Mouse (Mus musculus) WW6 (cell line): ENCODE data around the gene Cnot11.

Source experiments
- DNase-seq: peaks from one replicate; pipeline ENCODE4 v3.0.0-alpha.2; 2013; ENCODE audit warnings: low read depth, low spot score

Cnot11 gene

GRCm38 (mm10) chr1:39534831-39535230 lies at the start of gene Cnot11:
TSS of gene Cnot11 (plus strand) at chr1:39534992.
- no peak for DNase-seq

- no peak for DNase-seq
These were observed 47.4 kb upstream of the Cnot11 start for GRCm38 (mm10) chr1:39487370-39487769.

- DNase-seq, result no peak
These were observed 41.6 kb upstream of the Cnot11 start for GRCm38 (mm10) chr1:39493165-39493564.

- no peak for DNase-seq
These were observed 41.1 kb upstream of the Cnot11 start for GRCm38 (mm10) chr1:39493664-39494063.

GRCm38 (mm10) chr1:39496995-39497394 lies 37.8 kb upstream of the Cnot11 start:
- no peak for DNase-seq

- DNase-seq, result no peak
These were observed 37.0 kb upstream of the Cnot11 start for GRCm38 (mm10) chr1:39497748-39498147.

GRCm38 (mm10) chr1:39499485-39499941 lies 35.3 kb upstream of the Cnot11 start:
- no peak for DNase-seq

- DNase-seq, result no peak
These were observed 31.8 kb upstream of the Cnot11 start for GRCm38 (mm10) chr1:39502817-39503633.

- DNase-seq, result no peak
These were observed 30.5 kb upstream of the Cnot11 start for GRCm38 (mm10) chr1:39504261-39504660.

GRCm38 (mm10) chr1:39505600-39505999 lies 29.2 kb upstream of the Cnot11 start:
- no peak for DNase-seq

- DNase-seq, result no peak
These were observed 23.0 kb upstream of the Cnot11 start for GRCm38 (mm10) chr1:39511775-39512174.

GRCm38 (mm10) chr1:39512183-39512582 lies 22.6 kb upstream of the Cnot11 start:
- DNase-seq, result no peak

- DNase-seq, result no peak
These were observed 19.3 kb upstream of the Cnot11 start for GRCm38 (mm10) chr1:39515303-39515991.

- DNase-seq, result no peak
These were observed 13.5 kb upstream of the Cnot11 start for GRCm38 (mm10) chr1:39521326-39521725.

GRCm38 (mm10) chr1:39522519-39522918 lies 12.3 kb upstream of the Cnot11 start:
- no peak for DNase-seq

- DNase-seq, result no peak
These were observed 9.0 kb upstream of the Cnot11 start for GRCm38 (mm10) chr1:39525763-39526162.

- no peak for DNase-seq
These were observed 8.2 kb upstream of the Cnot11 start for GRCm38 (mm10) chr1:39526371-39527167.

GRCm38 (mm10) chr1:39527432-39527831 lies 7.4 kb upstream of the Cnot11 start:
- DNase-seq, result peak; percentile 74

- no peak for DNase-seq
These were observed 6.5 kb upstream of the Cnot11 start for GRCm38 (mm10) chr1:39528319-39528718.

- DNase-seq, result no peak
These were observed 4.4 kb upstream of the Cnot11 start for GRCm38 (mm10) chr1:39530258-39530943.

GRCm38 (mm10) chr1:39531036-39531435 lies 3.8 kb upstream of the Cnot11 start:
- DNase-seq, result no peak
